Mouse (Mus musculus) layer of hippocampus, adult 2 months (tissue): ENCODE measurements around the gene Serpinb6c. TPM values are rescaled to one million over a fixed set of nuclear protein-coding genes. Genes with fewer than 3 reads are reported as not detected.
"Not testable (repeated sequence)": the region's sequence is repeated elsewhere in the genome, so short reads cannot be mapped to it uniquely, and the experiment has no call there.

Experiments used
- DNase-seq, 2 experiments: peaks; one replicate each; pipeline ENCODE4 v3.0.0; 2022; ENCODE audit warnings: low spot score in 2 of 2
- H3K27ac ChIP-seq: fragments of 200-600 bp; 2 replicates; pipeline ENCODE4 v1.8.1; 2022
- H3K4me3 ChIP-seq: fragments of 200-600 bp; 2 replicates; pipeline ENCODE4 v1.8.1; 2022; ENCODE audit warnings: mild to moderate bottlenecking
- CTCF ChIP-seq: fragments of 200-600 bp; conservative IDR thresholded peaks from 2 replicates; pipeline ENCODE4 v1.8.1; 2022; ENCODE audit warnings: antibody characterized with exemption, mild to moderate bottlenecking, moderate library complexity
- long read RNA-seq, 2 experiments: library from polyadenylated mRNA; stranded (forward); transcript quantifications; one replicate each; pipeline ENCODE4 v2.0.0; 2021; ENCODE audit warnings: borderline mapping rate in 2 of 2
- total RNA-seq, 2 experiments: library from RNA; stranded (reverse); gene quantifications; 2 replicates each; pipeline ENCODE4 v1.2.3; 2021

Gene Serpinb6c
- under 1 TPM; 0.59 to 0.97 TPM for total RNA-seq
- long read RNA-seq, experiment 1: 0 reads
- long read RNA-seq, experiment 2: 0 reads

DNA sequence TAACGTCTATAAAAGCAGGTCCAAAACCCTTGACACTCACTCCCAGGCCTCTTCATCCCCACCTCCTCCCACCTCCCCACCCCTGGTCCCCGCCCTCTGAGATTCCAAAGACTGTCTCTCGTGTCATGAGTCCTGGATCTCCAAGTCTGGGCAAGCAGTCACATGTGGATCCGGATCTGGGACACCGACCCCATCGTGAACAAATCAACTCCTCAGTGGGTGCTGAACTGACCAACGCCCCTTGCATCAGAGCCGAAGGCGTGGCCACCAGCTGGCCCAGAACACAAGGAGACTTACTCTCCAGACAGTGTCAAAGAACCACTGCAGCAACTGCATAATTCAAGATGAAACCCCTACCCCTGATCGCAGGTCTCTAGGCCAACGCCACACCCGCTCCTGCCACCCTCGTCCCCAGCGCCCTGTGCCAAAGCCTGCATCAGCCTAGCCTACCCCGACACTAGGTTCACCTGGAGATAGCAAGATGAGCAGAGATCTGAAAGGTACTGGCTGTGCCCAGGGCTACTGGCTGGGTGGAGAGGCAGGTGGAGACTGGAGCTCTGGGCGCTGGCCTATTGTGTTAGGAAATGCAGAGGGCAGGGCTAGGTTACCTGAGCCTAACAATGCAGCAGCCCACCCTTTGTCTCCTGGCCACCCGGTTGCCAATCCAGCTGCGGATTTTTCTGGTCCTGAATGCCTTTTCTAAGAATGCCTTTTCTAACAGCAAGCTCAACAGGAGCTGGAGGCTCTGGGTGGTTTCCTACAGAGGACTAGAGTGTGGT lies at the start of gene Serpinb6c:
Gene Serpinb6c, minus strand, starts transcription at position 533 of the 779 bp plus-strand sequence.
- DNase-seq: no peak

DNA sequence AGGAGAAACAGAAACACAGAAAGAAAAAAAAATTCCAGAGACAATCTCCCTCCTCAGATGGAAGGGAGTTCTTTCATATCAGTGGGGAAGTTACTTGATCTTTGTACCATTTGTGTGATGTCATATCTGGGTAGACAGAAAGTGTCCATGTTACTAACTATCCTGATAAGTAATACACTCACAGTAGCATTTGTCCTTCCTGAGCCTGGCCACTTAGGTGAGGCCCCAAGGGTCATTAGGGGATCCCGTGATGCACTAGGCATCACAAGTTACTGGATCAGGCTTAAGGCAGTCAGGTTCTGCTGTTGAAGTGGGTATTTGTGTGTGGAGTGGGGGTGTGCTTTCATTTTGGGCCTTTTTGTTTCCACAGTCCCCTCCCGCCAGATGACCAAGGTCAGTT lies 47.4 kb upstream of the Serpinb6c start:
- no peak overlapping the region for H3K4me3 ChIP-seq
- no peak for TF ChIP-seq CTCF
- no peak for DNase-seq
- H3K27ac ChIP-seq: no peak overlapping the region

More for the DNA sequence above, at the start of gene Serpinb6c:
- H3K27ac ChIP-seq: no peak within 1 kb of the TSS
- TF ChIP-seq CTCF: no peak
- no peak within 1 kb of the TSS for H3K4me3 ChIP-seq

DNA sequence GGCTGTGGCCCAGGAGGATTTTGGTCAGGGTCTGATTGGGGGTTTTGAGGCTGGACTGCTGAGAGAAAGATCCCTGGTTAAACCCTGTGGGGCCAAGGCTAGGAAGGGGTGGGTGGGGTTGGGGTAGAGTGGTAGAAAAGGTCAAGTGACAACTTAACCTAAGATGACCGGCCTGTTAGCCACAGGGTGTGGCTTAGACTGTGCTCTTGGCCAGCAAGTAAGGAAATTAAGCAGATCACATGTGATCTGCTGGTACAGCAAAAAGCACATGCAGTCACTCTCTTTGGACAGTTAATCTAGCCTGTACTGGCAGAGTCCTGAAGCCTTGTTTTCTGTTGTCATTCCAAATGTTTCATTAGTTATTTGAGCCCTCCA lies 46.6 kb upstream of the Serpinb6c start:
- DNase-seq: no peak
- no peak for TF ChIP-seq CTCF
- Histone ChIP-seq H3K4me3 (no peak overlapping the region), H3K27ac (no peak overlapping the region)

DNA sequence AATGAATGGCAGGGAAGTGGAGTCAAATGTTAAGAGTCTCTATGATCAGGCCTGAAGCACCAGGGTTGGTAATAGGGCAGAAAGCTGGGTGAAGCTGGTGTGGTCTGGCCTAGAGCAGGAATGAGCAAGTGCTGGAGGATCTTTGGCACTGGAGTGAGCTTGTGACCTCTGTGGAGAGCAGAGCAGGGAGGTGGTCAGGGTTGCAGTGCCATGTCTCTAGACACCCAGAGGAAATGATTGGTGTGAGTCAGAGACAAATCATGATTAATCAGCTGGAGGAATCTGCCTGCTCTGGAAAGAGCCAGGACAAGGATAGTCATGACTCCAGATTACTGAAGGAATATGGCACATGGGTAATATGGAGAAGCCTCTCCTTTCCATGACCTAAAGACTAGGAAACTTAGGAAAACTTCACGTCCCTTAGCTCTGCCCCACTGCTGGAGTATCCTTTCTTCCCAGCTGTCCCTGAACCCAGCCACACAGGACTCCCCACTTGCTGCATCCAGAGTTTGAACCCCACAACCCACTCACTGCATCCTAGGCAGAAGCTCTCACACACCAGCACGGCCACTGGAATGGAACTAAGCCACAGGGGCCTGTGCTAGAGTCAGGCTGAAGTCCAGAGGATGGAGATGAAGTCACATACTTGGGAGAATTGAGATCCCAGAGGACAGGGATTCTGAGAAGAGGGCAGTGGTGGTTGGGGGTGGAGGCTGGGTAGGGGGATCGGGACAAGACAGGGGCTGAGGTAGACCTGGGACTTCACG lies 46.0 kb upstream of the Serpinb6c start:
- Histone ChIP-seq H3K4me3 (no peak overlapping the region), H3K27ac (no peak overlapping the region)
- TF ChIP-seq CTCF: no peak
- DNase-seq: no peak

DNA sequence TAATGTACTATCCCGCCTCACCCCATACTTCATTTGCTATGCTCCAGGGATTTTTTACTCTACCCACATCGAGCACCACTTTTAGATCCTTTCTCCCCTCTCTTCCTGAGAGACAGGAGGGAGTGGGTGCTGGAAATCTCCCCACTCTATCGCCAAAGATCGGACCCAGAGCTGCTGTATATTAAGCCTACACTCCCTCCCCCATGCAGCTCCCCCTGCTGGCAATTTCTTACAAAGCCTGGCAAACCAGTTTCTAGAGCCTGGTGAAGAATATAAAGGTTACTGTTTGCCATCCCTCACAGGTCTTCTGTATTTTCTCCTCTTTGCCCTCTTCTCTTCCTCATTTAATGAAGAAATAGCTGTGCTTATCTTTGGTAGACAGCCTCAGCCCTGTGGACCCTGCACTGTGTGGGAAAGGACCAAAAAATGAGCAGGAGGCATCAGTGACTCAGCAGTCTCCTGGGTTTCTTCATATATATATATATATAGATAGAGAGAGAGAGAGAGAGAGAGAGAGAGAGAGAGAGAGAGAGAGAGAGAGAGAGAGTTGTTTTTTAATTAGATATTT lies 36.8 kb upstream of the Serpinb6c start:
- H3K4me3 ChIP-seq: no peak overlapping the region
- TF ChIP-seq CTCF: peak; percentile 77
- peak in 1 of 2 experiments; percentile 29 for DNase-seq
- H3K27ac ChIP-seq: no peak overlapping the region

DNA sequence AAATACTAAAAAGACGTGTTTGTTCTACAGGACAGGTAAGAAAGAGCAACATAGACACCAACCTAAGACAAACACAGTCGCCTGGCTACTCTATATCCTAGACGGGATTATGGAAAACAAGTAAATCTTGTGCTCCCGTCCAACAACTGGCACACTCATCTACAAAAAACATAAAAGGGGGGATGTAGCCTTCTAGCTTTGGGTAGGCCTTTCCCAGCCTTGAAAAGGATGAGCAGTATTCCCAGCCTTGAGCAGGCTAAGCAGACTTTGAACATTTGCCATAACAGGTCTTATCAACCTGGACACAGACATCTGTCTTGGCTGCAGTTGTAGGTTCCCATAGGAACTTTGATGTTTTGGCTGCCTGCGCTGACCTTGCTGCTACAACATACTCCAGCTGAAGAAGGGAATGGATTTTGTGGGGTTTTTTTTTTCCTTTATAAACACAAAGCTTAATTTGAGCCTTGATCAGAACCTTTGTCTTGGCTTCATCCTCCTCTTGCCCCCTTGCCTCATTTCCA lies 35.8 kb upstream of the Serpinb6c start:
- DNase-seq: no peak
- no peak for TF ChIP-seq CTCF
- Histone ChIP-seq H3K4me3 (no peak overlapping the region), H3K27ac (no peak overlapping the region)

DNA sequence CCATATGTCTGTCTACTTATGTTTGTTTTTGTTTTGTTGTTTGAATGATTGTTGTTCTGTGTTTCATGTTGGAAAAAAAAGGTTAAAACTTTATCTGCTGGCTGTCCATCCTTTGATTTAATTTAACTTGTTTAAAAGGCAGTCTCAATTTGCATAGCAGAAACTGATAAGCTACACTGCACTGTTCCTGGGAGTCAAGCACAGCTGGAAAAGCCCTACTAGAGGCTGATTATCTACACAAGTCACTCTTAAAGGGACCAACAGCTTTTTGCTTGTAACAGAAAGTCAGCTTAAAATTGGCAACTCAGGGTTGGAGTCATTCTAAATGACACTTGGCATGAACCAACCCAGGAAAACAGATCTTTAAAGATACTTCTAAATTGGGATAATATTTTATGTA lies 32.1 kb upstream of the Serpinb6c start:
- not testable (repeated sequence) for DNase-seq, H3K4me3 ChIP-seq, H3K27ac ChIP-seq

DNA sequence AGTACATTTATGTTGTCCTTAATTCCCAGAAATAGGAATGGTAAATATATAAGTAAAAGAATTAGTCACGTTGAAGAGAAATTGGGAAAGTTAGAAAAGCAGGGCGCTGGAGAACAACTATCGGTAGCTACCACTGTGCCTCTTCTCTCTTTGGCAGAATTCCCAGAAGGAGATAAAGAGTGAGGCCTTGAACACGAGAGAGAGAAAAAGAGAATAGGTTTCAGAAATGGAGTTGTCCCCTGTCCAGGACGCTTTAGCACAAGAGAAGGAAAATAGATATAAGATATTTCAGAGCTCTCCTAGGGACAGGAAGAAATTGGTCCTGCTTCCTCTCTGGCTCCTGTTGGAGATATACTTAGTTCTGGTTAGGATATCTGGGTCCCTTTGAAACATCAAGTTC lies 31.6 kb upstream of the Serpinb6c start:
- DNase-seq: no peak
- H3K4me3 ChIP-seq: no peak overlapping the region
- TF ChIP-seq CTCF: no peak
- no peak overlapping the region for H3K27ac ChIP-seq

DNA sequence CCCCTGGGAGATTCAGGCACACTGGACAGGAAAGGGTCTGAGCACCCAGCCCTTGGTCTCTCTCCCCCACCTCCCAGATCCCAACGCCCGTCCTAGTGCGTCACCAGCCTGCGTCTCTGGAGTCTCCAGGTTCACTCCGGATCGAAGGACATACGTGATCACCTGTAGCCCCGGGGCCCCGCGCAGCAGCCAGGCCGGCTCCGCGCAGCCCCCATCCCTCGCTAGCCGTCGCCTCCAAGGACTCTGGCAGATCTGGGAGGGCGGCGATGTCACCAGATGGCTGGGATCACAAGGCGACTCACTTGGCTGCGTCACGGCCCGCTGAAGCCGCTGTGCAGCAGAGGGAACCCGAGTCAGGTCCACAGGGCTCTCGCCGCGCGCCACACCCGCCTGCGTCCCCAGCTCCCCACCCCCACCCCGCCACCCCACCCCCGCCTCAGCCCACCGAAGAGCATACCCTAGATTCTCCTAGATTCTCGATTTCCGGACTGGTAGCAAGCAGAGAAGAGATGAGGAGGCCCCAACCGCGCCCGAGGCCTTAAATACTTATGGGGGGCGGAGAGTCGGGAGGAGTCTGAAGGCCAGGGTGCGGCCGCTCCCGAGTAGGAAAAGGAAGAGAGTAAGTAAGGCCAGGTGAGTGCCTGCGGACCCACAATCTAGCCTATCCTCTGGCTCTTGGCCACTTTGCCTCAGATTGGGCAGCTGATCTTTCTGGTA lies 30.1 kb upstream of the Serpinb6c start:
- peak; percentile 10 to 59 for DNase-seq
- TF ChIP-seq CTCF: no peak
- Histone ChIP-seq H3K27ac (peak overlapping the region; percentile 93), H3K4me3 (peak overlapping the region; percentile 82)

DNA sequence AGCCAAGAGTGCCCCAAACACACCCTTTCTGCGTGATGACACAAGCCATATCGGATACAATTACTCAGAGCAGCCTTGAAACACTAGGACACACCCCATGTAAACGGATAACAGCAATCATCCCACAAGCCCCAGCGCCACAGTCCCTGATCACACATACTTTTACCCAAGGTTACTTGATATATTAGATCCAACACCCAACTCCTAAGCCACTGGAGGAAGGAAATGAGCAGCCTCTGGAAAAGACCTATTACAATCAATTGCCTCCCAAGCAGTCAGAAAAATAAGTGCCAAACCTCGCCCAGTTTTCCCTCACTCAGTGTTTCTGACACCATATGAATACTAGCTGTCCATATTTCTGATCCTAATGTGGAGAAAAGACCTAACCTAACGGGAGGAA lies 29.2 kb upstream of the Serpinb6c start:
- peak overlapping the region; percentile 82 for H3K4me3 ChIP-seq
- no peak for TF ChIP-seq CTCF
- H3K27ac ChIP-seq: no peak overlapping the region; the same call in 1 of the 2 replicates
- DNase-seq: no peak

DNA sequence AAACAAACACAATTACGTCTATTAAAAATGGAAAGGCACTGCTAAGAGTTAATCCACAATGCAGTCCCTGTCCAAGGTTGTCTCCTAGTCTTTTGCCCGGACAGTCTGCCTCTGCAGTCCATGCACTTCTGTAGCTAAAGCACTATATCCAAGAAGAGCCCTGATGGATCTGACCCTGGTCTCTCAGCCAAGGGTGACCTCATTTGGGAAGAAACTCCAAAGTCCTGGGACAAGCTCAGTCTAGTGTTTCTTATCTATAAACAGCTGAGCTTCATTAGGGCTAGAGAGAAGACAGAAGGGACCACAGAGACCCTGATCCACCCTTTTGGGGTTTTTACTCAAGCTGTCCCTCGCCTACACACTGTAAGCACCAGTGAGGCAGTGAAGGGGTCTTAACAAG lies 25.4 kb upstream of the Serpinb6c start:
- DNase-seq: no peak

DNA sequence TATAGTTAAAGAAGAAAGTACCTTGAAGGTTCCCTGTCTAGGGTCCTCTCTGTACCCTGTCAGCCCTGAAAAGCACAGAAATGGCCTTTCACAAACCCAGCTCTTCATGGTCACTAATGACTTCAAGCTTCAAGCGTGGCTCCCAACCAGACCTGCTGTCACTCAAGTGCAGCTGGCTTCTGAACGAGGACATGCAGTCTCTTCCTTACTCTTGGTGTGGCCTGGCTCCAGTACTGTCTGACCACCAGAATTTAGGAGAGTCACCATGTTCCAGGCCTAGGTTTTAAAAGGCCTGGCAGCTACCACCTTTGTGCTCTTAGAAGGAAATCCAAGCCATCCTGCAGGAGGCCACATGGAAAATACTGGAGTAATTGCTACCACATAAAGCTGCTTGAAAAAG lies 24.8 kb upstream of the Serpinb6c start:
- DNase-seq: no peak
- TF ChIP-seq CTCF: no peak
- no peak overlapping the region for H3K27ac ChIP-seq
- H3K4me3 ChIP-seq: no peak overlapping the region

More for the DNA sequence above, 25.4 kb upstream of the Serpinb6c start:
- Histone ChIP-seq H3K27ac (no peak overlapping the region), H3K4me3 (no peak overlapping the region)
- TF ChIP-seq CTCF: no peak
